Mouse (Mus musculus): ENCODE measurements at regions not wholly inside any gene's neighbourhood (a gene's known extent, or its start where the extent isn't known, plus 50 kb on each side); places are given as distances from the start of the nearest gene placed in this dataset.

DNA sequence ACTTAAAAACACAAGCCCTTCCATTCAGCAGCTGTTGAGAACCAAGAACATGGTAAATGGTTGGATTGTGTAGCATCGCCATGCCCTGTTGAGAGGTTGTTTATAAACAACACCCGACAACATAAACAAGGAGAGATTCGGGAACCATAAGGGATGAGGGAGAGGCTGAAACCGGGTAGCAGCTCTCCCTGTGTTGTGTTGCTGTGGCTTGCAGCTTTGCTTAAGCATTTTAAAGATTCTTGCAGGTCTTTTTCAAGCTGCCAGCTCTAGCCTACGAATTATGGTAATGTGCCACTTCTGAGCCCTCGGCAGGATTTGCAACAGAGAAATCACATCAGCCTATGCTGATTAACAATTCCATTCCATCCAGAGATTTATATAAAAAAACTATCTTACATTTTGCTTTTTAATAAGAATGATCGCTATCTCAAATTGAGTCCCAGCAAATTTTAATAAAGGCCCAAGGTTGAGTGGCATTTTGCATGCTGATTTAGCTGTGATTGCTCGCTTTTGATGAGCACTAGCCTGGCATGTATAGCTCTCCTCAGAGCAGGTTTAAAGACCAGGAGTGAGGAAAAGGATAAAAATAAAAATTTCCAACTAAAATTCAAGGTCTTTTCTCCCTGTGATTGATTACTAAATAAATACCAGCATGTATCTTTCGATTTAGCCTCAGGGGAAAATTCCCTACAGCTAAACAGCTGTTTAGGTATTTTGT, 445.7 kb upstream of the 4930412O13Rik start:
- no peak for DNase-seq (ENCODE audit: low spot score in 2 of 2)

DNA sequence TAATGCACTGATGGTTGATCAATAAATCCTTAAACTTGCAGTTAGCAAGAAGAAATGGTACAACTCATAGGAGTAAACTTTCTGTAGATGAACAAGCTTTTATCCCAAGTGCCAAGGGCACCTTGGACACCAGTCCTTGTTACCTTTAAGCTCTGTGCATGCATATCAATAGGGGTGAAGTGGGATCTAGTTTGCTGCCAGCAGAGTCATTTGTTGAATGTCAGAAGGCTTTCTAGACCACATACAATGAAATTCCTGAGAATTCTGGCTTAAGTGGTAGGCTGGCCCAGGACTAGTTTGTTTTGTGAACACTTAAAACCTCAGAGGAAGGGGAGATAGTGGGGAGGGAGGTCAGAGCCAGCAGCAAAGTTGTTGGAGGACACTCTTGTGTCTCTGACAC, 437.9 kb upstream of the 4930412O13Rik start:
- DNase-seq (ENCODE audit: low spot score in 2 of 2) = no peak

GRCm38 (mm10) chr2:9445826-9446225, 435.2 kb upstream of the 4930412O13Rik start:
- DNase-seq (ENCODE audit: low spot score in 2 of 2) = no peak

DNA sequence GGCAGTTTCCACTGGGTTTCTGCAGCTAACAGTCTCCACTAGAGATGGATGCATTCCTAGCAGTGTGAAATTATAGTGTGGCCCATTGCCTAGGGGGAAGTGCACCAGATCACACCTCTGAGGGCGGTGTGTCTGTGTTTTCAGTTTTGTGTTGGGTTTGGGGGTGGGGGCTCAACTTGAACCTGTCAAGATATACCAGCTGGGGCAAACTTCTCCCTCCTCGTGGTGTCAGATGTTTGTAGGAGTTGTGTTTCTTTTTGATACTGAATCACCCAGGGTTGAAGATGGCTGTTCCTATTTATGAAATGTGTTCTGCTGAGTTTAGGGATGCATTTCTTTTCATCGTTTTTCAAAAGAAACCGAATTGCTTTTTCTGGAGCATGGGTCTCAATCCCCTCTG, 416.6 kb upstream of the 4930412O13Rik start:
- no peak for DNase-seq (ENCODE audit: low spot score in 2 of 2)

GRCm38 (mm10) chr2:9464818-9465217, 416.2 kb upstream of the 4930412O13Rik start:
- no peak for DNase-seq (ENCODE audit: low spot score in 2 of 2)

DNA sequence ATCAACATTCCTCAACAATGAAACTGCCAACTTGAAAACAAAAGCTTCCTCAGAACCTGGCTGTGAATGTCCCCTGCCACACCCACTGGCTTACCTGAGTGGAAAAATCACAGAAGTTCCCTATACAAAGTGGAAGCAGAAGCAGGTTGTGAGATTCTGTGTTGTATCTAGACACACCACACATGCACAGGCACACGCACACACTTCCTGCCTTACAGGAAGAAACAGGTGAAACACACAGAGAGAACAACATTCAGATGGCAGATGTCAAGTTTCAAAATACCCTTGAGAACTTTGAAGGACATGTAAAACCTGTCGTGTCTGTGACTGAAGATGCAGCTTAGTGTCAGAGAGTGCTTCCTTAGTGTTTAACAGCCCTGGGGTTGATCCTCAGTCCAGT, 413.5 kb upstream of the 4930412O13Rik start:
- no peak for DNase-seq (ENCODE audit: low spot score in 2 of 2)

- no peak for DNase-seq (ENCODE audit: low spot score in 2 of 2)
Measured at GRCm38 (mm10) chr2:9468651-9469050, 412.4 kb upstream of the 4930412O13Rik start.

DNA sequence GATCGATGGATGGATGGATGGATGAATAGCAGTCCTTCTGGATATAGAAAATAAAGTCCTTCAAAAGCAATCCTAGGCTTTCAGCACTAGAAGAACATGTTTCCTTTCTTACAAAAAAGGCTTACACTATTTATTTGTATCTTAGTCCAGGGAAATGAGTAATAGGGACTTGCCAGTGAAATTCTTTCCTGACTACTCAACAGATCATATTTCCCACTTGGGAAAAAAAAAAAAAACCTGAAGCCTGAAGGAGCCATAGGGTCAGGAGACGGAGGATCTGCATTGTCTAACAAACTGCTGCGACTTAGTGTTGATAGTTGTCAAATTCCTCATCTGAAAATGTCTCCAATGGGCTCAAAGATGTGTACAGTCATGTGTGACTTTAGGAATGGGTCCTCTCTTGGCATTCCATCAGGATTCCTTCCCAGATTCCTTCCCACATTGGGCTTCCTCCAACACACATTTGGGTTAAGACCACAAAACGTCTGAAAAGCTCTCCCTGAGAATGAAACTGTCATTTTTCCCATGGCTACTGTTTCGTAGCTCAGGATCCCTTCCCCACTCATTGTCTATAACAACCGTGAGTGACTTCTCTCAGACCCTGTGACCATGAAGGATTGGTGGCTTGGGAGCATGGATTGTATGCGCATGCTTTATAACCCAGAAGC, 399.2 kb upstream of the 4930412O13Rik start:
- DNase-seq (ENCODE audit: low spot score in 2 of 2) = no peak

DNA sequence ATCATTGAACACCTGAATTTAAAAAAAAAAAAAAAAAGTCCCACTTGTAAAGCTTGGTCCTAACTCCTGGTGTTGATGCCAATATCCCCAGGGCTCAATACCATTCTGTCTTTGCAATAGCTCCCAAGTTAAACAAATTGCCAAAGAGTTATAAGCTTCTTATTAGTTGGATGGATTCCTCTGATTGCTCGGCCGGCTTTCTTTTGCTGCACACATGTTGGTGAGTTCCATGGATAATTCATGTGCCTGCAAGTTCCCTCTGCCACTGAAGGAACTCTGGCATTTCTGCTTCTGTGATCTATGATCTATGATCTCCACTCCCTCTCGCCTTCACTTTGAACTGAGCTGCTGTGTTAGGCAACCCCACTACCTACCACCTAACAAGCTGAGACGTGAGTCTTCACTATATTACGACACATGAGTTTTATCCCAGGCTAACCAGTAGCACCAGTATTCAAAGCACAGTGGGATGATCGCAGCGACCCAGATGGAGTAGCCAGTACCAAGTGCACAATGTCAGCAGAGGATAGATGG, 393.6 kb upstream of the 4930412O13Rik start:
- DNase-seq (ENCODE audit: low spot score in 2 of 2) = no peak

- DNase-seq (ENCODE audit: low spot score in 2 of 2) = no peak
Measured at GRCm38 (mm10) chr2:9493606-9494145, 387.4 kb upstream of the 4930412O13Rik start.

DNA sequence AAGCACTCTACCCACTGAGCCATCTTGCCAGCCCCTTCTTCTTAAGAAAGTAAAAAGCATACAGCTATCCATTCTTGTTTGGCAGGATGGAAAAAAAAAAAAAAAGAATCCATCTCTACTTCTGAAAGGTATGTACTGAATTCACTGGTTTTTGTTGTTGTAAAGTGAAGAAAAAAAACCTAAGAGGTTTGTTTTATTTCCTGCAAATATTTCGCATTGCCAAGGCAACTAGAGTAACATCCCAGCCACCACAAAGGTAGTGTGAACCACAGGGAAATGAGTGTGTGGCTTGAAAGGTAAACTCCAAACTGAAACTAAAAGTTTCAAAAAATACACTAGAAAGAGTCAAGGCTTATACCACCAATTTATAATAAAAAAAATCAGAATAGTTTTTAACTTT, 361.0 kb upstream of the 4930412O13Rik start:
- no peak for DNase-seq (ENCODE audit: low spot score in 2 of 2)

GRCm38 (mm10) chr2:9525910-9526309, 355.1 kb upstream of the 4930412O13Rik start:
- no peak for DNase-seq (ENCODE audit: low spot score in 2 of 2)

DNA sequence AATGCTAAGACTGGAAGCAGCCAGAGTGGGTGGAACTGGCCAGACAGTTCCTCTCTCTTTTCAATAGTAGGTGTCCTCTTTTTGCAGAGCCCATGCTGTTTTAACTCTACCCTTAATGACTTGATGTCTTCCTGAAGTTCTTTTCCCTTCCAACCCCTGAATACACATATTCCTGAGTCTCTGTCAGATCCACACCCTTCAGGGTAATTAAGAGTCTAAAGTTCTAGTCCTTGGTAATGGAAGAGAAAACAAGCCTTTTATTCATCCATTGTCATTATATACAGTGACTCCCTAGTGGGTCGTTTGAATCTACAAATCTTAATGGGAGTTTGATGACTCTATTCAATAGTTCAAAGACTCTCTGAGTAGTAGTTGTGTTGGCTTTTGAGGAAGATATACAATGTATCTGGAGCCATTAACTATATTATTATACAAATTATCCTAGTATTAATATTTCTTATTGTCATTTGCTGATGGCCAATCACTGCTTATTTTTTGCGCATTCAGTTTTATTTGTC, 345.9 kb upstream of the 4930412O13Rik start:
- no peak for DNase-seq (ENCODE audit: low spot score in 2 of 2)

DNA sequence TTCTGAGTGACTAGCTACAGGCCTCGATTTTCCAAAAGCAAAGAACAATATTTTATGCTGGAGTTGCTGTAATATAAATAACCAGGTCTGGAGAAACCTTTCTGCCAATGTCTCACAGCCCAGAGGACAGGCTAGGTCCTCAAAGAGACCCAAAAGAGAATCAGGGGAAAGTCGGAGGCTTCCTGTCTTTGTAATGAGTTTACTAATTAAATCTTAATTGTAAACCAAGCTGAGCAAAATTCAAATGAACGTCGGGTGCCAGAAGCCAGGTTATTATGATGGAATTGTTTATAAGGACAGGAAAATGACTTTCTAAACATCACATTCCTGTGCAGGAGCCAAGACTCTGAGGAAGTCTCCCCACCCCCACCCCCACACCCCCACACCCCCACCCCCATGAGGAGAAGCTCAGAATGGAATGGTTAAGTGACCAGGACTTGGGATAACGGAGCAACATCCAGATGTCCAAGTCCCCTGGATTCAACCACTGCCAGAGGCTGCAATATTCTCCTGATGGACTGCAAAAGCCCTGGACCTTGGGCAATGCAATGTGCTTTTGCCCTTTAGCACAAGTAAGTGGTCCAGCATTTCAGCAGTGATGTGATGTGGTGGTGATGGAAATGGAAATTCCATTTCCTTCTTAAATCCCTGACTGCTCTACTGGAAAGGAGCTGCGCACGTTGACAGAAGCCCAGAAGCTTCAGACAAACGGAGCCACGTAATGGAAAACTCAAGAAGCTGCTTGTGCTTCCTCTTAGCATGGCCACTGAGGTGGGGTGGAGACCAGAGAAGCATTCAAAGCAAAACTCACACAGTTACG, 333.1 kb upstream of the 4930412O13Rik start:
- no peak for DNase-seq (ENCODE audit: low spot score in 2 of 2)

DNA sequence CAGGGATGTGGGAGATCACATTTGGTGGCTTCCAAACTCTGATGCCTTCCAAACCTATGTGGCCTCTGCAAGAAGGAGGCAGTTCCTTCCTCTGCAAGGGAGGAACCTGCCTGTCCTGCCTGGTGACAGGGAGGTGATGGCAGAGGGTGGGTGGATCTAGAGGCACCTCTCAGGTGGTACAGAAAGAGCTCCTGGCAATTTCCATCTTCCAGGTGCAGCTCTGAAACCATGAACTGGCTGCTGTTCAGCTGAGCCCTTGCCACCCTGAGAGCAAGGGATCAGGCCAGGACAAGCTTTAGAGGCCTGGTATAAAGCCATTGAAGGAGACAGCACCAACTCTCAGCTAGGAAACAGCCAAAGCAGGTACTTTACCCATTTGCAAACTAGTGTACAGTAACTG, 327.7 kb upstream of the 4930412O13Rik start:
- DNase-seq (ENCODE audit: low spot score in 2 of 2) = no peak

DNA sequence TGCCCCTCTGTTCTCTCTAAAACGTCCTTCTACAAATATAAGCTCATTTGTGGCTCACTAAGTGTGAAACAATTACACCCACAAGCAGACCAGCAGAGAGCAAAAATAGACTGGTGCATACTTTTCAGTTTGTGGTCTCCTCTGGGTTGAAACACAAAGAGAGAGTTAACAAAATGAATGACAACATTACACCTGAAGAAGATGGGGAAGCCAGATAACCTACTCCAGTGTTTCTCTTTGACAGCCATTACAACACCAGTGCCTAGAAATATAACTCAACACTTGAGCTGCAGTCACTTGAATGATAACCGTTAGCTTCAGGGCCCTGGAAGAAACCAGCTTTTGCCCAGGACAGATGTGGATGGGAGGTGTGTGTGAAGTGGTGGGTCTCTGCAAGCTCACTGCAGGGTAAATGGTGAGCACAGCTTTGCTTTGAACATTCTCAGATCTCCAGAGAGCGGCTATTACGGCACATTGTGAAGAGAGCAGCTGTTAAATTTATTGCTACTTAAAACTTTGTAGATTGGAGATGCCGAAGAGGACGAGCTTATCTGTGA, 316.5 kb upstream of the 4930412O13Rik start:
- no peak for DNase-seq (ENCODE audit: low spot score in 2 of 2)

DNA sequence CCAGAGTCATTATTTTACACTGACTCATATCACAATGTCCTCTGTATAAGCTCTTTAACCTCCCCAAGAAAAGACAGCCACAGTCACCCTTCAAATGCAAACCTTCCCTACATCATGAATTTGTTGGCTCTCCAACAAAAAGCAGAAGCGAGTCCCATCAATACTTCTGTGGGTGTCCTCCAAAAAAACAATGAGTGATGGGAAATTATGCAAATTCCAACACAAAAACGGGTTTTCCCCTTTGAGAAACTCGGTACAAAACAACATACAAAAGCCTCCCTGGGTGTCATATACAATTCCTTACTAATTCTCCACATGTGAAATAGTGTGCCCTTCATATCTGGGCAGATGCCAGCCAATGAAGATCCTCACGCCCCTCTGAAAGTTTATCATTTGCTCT, 311.8 kb upstream of the 4930412O13Rik start:
- no peak for DNase-seq (ENCODE audit: low spot score in 2 of 2)

DNA sequence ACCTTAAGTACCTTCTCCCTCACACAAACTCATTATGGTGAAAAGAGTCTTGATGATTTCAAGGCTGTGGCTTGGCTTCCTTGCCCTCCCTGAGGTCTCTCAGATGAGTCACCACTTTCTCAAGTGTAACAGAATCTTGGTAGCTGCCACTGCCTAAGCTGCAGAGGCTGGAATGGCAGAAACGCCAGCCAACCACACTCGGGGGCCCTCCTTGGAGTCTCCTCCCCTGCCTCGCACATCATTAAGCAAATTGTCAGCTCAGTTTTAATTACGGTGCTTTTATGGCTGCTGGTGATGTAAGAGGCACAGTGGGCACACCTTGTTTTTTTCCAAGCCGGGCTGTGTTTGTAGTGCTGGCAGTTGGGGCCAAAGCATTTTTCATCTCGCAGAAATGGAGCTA, 306.9 kb upstream of the 4930412O13Rik start:
- no peak for DNase-seq (ENCODE audit: low spot score in 2 of 2)

DNA sequence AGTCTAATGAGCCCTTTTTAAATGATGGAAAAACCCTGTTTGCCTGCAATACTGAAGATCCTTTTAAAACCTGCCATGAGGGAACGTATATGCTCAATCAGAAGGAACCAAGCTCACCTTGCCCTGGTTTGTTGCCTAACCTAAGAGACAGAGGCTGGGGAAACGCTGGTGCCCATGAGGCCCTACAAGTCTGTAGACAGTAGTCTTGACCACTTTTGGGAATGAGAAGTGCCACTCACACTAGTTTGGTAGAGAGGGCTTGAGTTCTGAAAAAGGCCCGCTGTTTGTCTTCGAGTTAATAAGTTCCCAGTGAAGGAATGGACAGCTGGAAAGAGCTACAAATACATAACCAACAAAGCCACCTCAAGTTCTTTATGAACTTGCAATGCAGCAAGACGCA, 306.4 kb upstream of the 4930412O13Rik start:
- no peak for DNase-seq (ENCODE audit: low spot score in 2 of 2)

DNA sequence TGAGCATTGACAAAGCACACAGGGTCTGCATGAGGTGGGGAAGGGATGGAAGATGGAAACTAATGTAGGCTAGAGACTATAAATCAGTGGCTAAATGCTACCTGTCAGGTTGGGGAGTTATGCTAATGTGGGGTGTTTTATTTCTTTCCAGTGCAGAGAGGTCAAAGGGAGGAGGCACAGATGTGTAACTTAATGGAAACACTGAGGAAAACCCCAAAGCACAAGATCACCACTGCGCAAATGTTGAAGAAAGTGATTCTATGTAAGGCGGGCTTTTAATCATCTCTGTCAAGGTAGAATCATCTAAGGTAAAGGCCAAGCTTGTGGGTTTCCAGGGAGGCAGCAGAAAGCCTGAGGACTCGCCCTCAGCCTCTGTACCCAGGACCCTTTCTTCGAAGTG, 303.2 kb upstream of the 4930412O13Rik start:
- DNase-seq (ENCODE audit: low spot score in 2 of 2) = no peak

GRCm38 (mm10) chr2:9587389-9587788, 293.7 kb upstream of the 4930412O13Rik start:
- DNase-seq (ENCODE audit: low spot score in 2 of 2) = no peak
